Mouse (Mus musculus) stomach, postnatal 0 days (tissue): ENCODE measurements around the gene Fndc9. TPM values are rescaled to one million over a fixed set of nuclear protein-coding genes. Genes with fewer than 3 reads are reported as not detected.

Experiments
- ATAC-seq: fragments of 200-750 bp; cut with Nextera tagmentation; 2 replicates; pipeline ENCODE4 v1.8.0; 2017; ENCODE audit not compliant: low FRiP score, low TSS enrichment
- DNase-seq: peaks from one replicate; pipeline ENCODE4 v3.0.0-alpha.2; 2016; ENCODE audit warnings: low spot score
- H3K27ac ChIP-seq: fragments of 300-500 bp; sonication (generic); replicated peaks from 2 replicates; pipeline ENCODE4 v1.5.1; 2014; ENCODE audit warnings: mild to moderate bottlenecking, control low read depth
- H3K27me3 ChIP-seq: fragments of 300-500 bp; sonication (generic); 2 replicates; pipeline ENCODE4 v1.6.1; 2014; ENCODE audit warnings: low read length; ENCODE audit not compliant: control insufficient read depth, insufficient read depth
- H3K36me3 ChIP-seq: fragments of 300-500 bp; sonication (generic); 2 replicates; pipeline ENCODE4 v1.6.1; 2014; ENCODE audit warnings: low read length, mixed read lengths; ENCODE audit not compliant: control insufficient read depth, insufficient read depth
- H3K4me1 ChIP-seq: fragments of 300-500 bp; sonication (generic); replicated peaks from 2 replicates; pipeline ENCODE4 v1.6.1; 2014; ENCODE audit warnings: antibody characterized with exemption; ENCODE audit not compliant: control insufficient read depth, insufficient read depth
- H3K4me2 ChIP-seq: fragments of 300-500 bp; sonication (generic); replicated peaks from 2 replicates; pipeline ENCODE4 v1.6.1; 2014; ENCODE audit warnings: low read depth, mild to moderate bottlenecking, control low read depth, moderate library complexity
- H3K4me3 ChIP-seq: fragments of 300-500 bp; sonication (generic); 2 replicates; pipeline ENCODE4 v1.5.1; 2014; ENCODE audit warnings: low read depth, low read length, control low read depth
- H3K9ac ChIP-seq: fragments of 300-500 bp; sonication (generic); 2 replicates; pipeline ENCODE4 v1.6.1; 2014; ENCODE audit warnings: mild to moderate bottlenecking, low read length, control low read depth, mixed read lengths
- H3K9me3 ChIP-seq: fragments of 300-500 bp; sonication (generic); 2 replicates; pipeline ENCODE4 v1.6.1; 2016; ENCODE audit warnings: low read length; ENCODE audit not compliant: control insufficient read depth
- CTCF ChIP-seq: IDR thresholded peaks from 2 replicates; pipeline ENCODE4 v1.5.1; 2016; ENCODE audit warnings: antibody characterized with exemption, low read depth, mild to moderate bottlenecking, moderate library complexity
- EP300 ChIP-seq: optimal IDR thresholded peaks from 2 replicates; pipeline ENCODE3; 2016; ENCODE audit warnings: antibody characterized with exemption
- WGBS: fragments of 180-500 bp; shearing (Covaris S2); extraction: QIAGEN DNeasy Blood & Tissue Kit; methylation state at CpG from one replicate; pipeline ENCODE4 v1.1.7; 2014; 5-methylcytosine and 5-hydroxymethylcytosine counted together
- polyA plus RNA-seq: library from polyadenylated mRNA; unstranded; fragments of >200 nt; fragmentation: Nextera tagmentation; extraction: Ambion mirVana; gene quantifications from 2 replicates; pipeline ENCODE4 v1.2.1, GENCODE M21; 2015

Fndc9 gene
- polyA plus RNA-seq, result 6.9 and 8.2 TPM in 2 replicates

DNA sequence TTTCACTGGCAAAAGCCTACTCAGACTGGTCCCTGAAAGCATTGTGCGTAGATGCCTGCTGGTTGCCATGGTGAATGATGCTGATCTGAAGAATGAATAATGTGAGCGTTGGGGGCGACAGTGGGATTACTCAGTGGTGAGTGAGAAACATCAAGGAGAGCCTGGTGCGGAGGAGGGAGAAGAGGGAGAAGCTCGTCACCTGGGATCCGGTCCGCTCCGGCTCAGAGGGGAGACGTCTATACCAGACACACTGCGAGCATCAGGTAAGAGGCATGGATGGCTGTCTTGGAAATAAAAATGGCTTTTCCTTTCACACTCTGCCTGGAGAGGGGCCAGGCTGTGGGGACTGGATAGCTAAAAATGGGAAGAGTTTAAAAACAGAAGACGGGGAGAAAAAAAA lies at the start of gene Fndc9:
Gene Fndc9 (plus strand): TSS at position 198 of the 400 bp plus-strand sequence.
- Histone ChIP-seq H3K27me3 (no peaks in the 10 kb centered on the region), H3K4me3 (no peak within 1 kb of the TSS), H3K4me2 (no peak within 1 kb of the TSS), H3K9me3 (no peaks in the 10 kb centered on the region), H3K4me1 (no peaks in the 10 kb centered on the region), H3K27ac (no peak within 1 kb of the TSS), H3K36me3 (no peaks in the 10 kb centered on the region), H3K9ac (no peak within 1 kb of the TSS)
- WGBS, result 67% methylated on average over 11 of the region's 11 CpGs
- DNase-seq, result no peak
- TF ChIP-seq CTCF (no peak), EP300 (no peak)
- ATAC-seq, result no peak

DNA sequence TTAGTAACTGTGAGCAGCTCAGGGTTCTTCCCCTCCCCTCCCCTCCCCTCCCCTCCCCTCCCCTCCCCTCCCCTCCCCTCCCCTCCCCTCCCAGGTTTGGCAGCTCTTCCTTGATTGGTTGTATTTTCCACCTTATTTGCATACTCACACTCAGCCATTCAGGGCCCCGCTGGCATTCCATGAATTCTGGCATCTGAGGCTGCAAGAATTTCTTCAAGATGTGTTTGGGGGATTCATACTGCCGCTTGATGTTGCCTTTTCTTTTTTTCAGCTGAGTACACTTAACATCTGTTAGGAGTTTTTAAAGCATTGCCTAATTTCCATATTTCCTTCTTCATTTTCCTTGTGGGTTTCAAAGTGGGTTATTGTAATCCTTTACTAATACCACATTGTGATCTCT lies 47.0 kb upstream of the Fndc9 start:
- no peak overlapping the region for H3K4me2 ChIP-seq
- no peaks in the 10 kb centered on the region for H3K9me3 ChIP-seq
- no peaks in the 10 kb centered on the region for H3K36me3 ChIP-seq
- no peak for TF ChIP-seq EP300
- TF ChIP-seq CTCF, result no peak
- no peak for ATAC-seq
- H3K27ac ChIP-seq, result no peak overlapping the region
- H3K27me3 ChIP-seq, result no peaks in the 10 kb centered on the region
- H3K4me1 ChIP-seq, result no peaks in the 10 kb centered on the region
- WGBS, result 38% methylated on average over 2 of the region's 2 CpGs
- no peak for DNase-seq
- no peak overlapping the region for H3K4me3 ChIP-seq
- H3K9ac ChIP-seq, result no peak overlapping the region

DNA sequence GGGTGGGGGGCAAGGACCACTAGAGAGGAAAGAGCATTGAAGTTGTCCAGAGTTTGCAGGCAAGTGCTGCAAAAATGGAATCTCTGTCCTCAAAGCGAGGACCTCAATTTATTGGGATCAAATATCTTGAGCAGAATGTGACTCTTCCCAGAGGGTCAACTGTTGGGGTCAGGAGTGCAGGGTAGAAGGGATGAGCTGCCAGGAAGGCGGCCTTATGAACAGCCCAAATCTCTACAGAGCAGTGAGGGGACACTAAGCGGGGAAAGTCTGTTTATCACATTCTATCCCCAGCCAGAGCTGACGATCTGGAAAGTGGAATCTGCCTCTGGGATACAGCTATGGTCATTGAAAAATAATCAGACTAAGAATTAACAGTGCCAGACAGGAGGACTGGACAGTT lies 41.2 kb upstream of the Fndc9 start:
- H3K4me1 ChIP-seq, result no peaks in the 10 kb centered on the region
- ATAC-seq, result 0 out of 2 replicates have a peak, but pooled peaks have one; percentile 12
- H3K4me3 ChIP-seq, result no peak overlapping the region
- DNase-seq, result no peak
- 0 out of 2 replicates have a peak overlapping the region, but pooled peaks have one; percentile 24 for H3K27ac ChIP-seq
- H3K36me3 ChIP-seq, result no peaks in the 10 kb centered on the region
- no peak for TF ChIP-seq EP300
- TF ChIP-seq CTCF, result no peak
- H3K4me2 ChIP-seq, result no peak overlapping the region
- H3K27me3 ChIP-seq, result no peaks in the 10 kb centered on the region
- H3K9me3 ChIP-seq, result no peaks in the 10 kb centered on the region
- H3K9ac ChIP-seq, result no peak overlapping the region
- 60% methylated on average over 4 of the region's 4 CpGs for WGBS

DNA sequence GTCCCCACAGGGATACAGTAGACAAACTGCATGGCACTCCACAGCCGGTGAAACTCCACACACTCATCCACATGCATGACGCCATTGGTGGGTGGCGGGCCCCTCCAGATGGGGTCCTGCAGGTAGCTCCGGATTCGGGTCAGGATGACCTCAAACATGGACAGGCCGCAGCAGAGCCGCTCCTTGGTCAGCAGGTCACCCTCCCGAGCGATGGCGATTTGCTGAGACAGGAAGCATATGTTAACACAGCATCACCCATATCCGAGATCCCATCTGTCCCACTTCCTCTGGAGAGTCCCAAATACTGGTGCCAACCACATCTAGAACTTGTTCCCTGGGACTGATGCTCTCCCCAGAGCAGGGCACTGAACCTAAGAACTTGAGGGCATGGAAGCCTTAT lies 34.7 kb upstream of the Fndc9 start:
- no peaks in the 10 kb centered on the region for H3K9me3 ChIP-seq
- H3K4me3 ChIP-seq, result no peak overlapping the region
- WGBS, result 87% methylated on average over 11 of the region's 11 CpGs
- no peaks in the 10 kb centered on the region for H3K36me3 ChIP-seq
- H3K4me1 ChIP-seq, result no peaks in the 10 kb centered on the region
- H3K27me3 ChIP-seq, result no peaks in the 10 kb centered on the region
- TF ChIP-seq EP300 (no peak), CTCF (no peak)
- no peak for ATAC-seq
- no peak overlapping the region for H3K4me2 ChIP-seq
- DNase-seq, result no peak
- H3K9ac ChIP-seq, result no peak overlapping the region
- H3K27ac ChIP-seq, result no peak overlapping the region

DNA sequence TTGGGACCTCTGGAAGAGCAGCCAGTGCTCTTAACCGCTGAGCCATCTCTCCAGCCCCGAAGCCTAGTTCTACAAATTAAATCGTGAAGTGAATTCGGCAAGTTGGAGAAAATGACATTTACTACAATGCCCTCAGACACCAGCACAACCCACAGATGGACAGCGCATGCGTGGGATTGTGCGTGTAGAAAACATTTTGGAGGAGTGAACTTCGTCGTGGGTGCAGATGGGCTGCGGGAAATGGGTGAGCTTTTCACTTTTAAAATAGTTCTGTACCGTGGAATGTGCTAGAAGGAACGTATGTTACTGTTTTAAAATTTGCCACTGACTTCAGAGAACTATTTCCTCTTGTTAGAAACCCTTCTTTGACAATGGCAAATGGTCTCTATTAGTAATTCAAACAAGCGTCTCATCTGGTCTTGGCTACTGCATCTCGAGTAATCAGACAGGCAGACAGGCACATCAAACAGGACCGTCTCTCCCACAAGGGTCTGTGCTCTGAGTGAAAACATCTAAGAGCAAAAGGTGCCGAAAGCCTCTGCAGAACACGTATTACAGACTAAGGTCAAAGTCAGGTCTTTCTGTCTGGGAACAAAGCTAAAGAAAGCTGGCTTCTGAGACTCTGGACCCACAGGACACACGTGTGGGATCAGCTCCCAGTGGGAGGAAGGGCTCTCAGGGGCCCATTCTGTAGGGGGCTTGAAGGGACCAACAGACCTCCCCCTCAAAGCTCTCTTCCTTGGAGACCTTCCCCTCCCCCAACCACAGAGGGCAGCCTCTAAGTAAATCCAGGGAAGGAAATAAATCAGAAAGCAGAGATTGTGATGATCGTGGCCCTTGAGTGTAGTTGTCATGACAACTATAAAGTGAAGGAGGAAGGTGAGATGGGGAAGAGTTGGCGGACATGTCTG lies 33.4 kb upstream of the Fndc9 start:
- Histone ChIP-seq H3K27ac (peak overlapping the region; percentile 56), H3K36me3 (no peaks in the 10 kb centered on the region), H3K4me3 (no peak overlapping the region), H3K9ac (no peak overlapping the region; the same call in 1 of the 2 replicates), H3K27me3 (no peaks in the 10 kb centered on the region), H3K4me1 (no peaks in the 10 kb centered on the region; the same call in 1 of the 2 replicates), H3K4me2 (no peak overlapping the region), H3K9me3 (no peaks in the 10 kb centered on the region)
- DNase-seq (no peak), ATAC-seq (no peak)
- no peak for TF ChIP-seq EP300
- TF ChIP-seq CTCF, result no peak
- WGBS, result 50% methylated on average over 20 of the region's 20 CpGs

DNA sequence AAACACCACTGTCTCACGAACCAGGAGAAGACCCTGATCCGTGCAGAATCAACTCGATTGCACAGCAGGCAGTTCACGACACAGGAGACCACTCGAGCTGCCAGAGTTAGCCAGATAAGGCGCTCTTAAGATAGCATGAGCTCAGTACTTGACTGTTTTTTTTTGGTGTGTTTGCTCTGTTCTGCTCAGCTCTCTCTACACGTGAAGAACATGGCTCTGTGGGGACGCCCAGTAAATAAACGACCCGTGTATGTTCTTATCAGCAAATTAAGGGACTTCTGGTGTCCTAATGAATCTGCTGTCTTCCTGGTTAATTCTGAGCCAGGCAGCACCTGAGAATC lies 32.8 kb upstream of the Fndc9 start:
- H3K9ac ChIP-seq, result no peak overlapping the region
- DNase-seq (no peak), ATAC-seq (no peak)
- no peaks in the 10 kb centered on the region for H3K36me3 ChIP-seq
- H3K27me3 ChIP-seq, result no peaks in the 10 kb centered on the region
- H3K27ac ChIP-seq, result peak overlapping the region; percentile 56; the same call in 1 of the 2 replicates
- 44% methylated on average over 10 of the region's 10 CpGs for WGBS
- H3K4me1 ChIP-seq, result no peaks in the 10 kb centered on the region; the same call in 1 of the 2 replicates
- H3K9me3 ChIP-seq, result no peaks in the 10 kb centered on the region
- no peak overlapping the region for H3K4me2 ChIP-seq
- no peak overlapping the region for H3K4me3 ChIP-seq
- no peak for TF ChIP-seq EP300
- TF ChIP-seq CTCF, result no peak
